Mouse (Mus musculus) skeletal muscle tissue, postnatal 0 days (tissue): Measurements from ENCODE around the gene Tmem60. TPM values are rescaled to one million over a fixed set of nuclear protein-coding genes. Genes with fewer than 3 reads are reported as not detected.

Experiments
- polyA plus RNA-seq: library from polyadenylated mRNA; unstranded; fragments of >200 nt; fragmentation: Nextera tagmentation; extraction: Ambion mirVana; gene quantifications from 2 replicates; pipeline ENCODE4 v1.2.1, GENCODE M21; 2015

Tmem60 gene
- polyA plus RNA-seq, result 48.1 and 48.7 TPM in 2 replicates

GRCm38 (mm10) chr5:20881915-20882800 lies at the start of gene Tmem60, which contains the start of gene Phtf2:
Tmem60 (plus strand) TSS chr5:20882191.
Phtf2 (minus strand) TSS chr5:20882124.

Other genes with a start within 250 kb of the Tmem60 start
- 34.8 and 42.7 TPM in 2 replicates for gene Phtf2, start 67 bp upstream of the Tmem60 start, polyA plus RNA-seq
- gene Rsbn1l, start 74.2 kb downstream of the Tmem60 start, polyA plus RNA-seq, result 3.2 and 3.3 TPM in 2 replicates
- gene Ptpn12, start 173.7 kb downstream of the Tmem60 start, polyA plus RNA-seq, result 9.3 and 11.1 TPM in 2 replicates